ENCODE assay signal across 8 mouse cellular contexts in the genomic region with DNA sequence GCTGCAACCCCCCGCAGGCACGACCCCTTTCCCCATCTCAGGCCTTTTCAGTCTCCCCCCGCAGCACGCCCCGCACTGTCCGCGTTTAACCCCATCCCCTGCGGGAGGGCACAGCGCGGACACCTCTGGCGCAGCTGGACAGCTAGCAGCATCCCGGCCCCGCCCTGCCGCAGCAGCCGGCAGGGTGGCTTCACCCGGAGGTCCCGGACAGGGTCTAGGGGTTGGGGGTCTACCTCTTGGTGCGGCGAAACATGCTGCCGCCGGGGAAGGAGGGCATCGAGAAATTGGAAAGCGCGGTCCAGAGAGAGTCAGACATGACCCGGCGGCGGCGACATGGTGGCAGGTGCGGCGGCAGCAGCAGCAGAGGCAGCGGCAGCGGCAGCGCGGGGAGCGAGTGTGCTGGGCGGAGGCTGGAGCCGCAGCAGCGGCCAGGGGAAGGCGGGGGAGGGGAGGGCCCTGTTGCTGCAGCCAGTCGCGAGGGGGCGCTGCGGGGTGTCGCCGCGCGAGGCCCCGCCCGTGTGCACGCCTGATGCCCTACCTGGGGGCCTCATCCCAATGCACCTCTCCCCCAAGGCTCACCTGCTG. TPM values are rescaled to one million over a fixed set of nuclear protein-coding genes. Genes with fewer than 3 reads are reported as not detected.
DNase-seq lines count a peak whose midpoint lies in the region; ATAC-seq lines count a peak whose summit lies in the region.

A gene (minus strand): TSS at position 398 of the 585 bp plus-strand sequence.

- WGBS in heart, embryonic 13.5 days = under 1% methylated on average over 47 of the region's 50 CpGs
- 2% methylated on average over 50 of the region's 50 CpGs for WGBS in liver, embryonic 15.5 days (ENCODE audit: insufficient replicate concordance)
- WGBS in neural tube, embryonic 13.5 days = under 1% methylated on average over 50 of the region's 50 CpGs

- H3K27me3 ChIP-seq in heart, embryonic 13.5 days (replicated peaks) = peaks cover 94% of the 10 kb centered on the region
- peaks cover 98% of the 10 kb centered on the region for H3K27me3 ChIP-seq in liver, embryonic 15.5 days
- H3K27me3 ChIP-seq in neural tube, embryonic 13.5 days = peaks cover 53% of the 10 kb centered on the region

- H3K4me1 ChIP-seq in heart, embryonic 13.5 days = peaks cover 17% of the 10 kb centered on the region
- peaks cover 29% of the 10 kb centered on the region for H3K4me1 ChIP-seq in liver, embryonic 15.5 days (replicated peaks)
- H3K4me1 ChIP-seq in neural tube, embryonic 13.5 days (replicated peaks) = peaks cover 37% of the 10 kb centered on the region

- no peaks in the 10 kb centered on the region for H3K36me3 ChIP-seq in heart, embryonic 13.5 days
- H3K36me3 ChIP-seq in liver, embryonic 15.5 days (replicated peaks) = no peaks in the 10 kb centered on the region
- peaks cover 9% of the 10 kb centered on the region for H3K36me3 ChIP-seq in neural tube, embryonic 13.5 days

- H3K27ac ChIP-seq in heart, embryonic 13.5 days (replicated peaks) = no peak within 1 kb of the TSS
- no peak within 1 kb of the TSS for H3K27ac ChIP-seq in liver, embryonic 15.5 days (replicated peaks)
- H3K27ac ChIP-seq in neural tube, embryonic 13.5 days (replicated peaks) = peak within 1 kb of the TSS; percentile 98

- H3K9ac ChIP-seq in heart, embryonic 13.5 days = peak within 1 kb of the TSS; percentile 65
- H3K9ac ChIP-seq in liver, embryonic 15.5 days = no peak within 1 kb of the TSS
- H3K9ac ChIP-seq in neural tube, embryonic 13.5 days = peak within 1 kb of the TSS; percentile 94

- ATAC-seq in heart, embryonic 13.5 days (ENCODE audit: extremely low read depth, insufficient number of reproducible peaks, low FRiP score, low TSS enrichment) = peak; percentile 22; the same call in 1 of the 2 replicates
- ATAC-seq in liver, embryonic 15.5 days (ENCODE audit: insufficient read depth) = peak; percentile 52
- peak; percentile 55 for ATAC-seq in neural tube, embryonic 13.5 days (ENCODE audit: low read depth)

- no peaks in the 10 kb centered on the region for H3K9me3 ChIP-seq in heart, embryonic 13.5 days
- no peaks in the 10 kb centered on the region for H3K9me3 ChIP-seq in liver, embryonic 15.5 days (replicated peaks)
- no peaks in the 10 kb centered on the region for H3K9me3 ChIP-seq in neural tube, embryonic 13.5 days

- peak; percentile 76 for DNase-seq in CD4-positive helper T cell, adult 2 months (ENCODE audit: low read depth, low spot score)
- DNase-seq in R1 (ENCODE audit: low read depth, low spot score) = peak; percentile 78
- peak; percentile 76 for DNase-seq in embryo, embryonic 10.5 days (ENCODE audit: low spot score)
- peak; percentile 61 for DNase-seq in kidney, postnatal 14 days
- peak; percentile 46 for DNase-seq in thymus, postnatal 0 days (ENCODE audit: low spot score)

- peak within 1 kb of the TSS; percentile 52 for H3K4me3 ChIP-seq in heart, embryonic 13.5 days
- H3K4me3 ChIP-seq in liver, embryonic 15.5 days (replicated peaks) = peak within 1 kb of the TSS; percentile 46
- H3K4me3 ChIP-seq in neural tube, embryonic 13.5 days = peak within 1 kb of the TSS; percentile 73

- peak within 1 kb of the TSS; percentile 73 for H3K4me2 ChIP-seq in heart, embryonic 13.5 days
- H3K4me2 ChIP-seq in liver, embryonic 15.5 days = peak within 1 kb of the TSS; percentile 75
- peak within 1 kb of the TSS; percentile 90 for H3K4me2 ChIP-seq in neural tube, embryonic 13.5 days

RNA-seq across cellular contexts. Expression of the gene that starts here (rescaled TPM):
- 0.11 and 0.19 TPM in 2 replicates for polyA plus RNA-seq in heart, embryonic 13.5 days (2015; fragmentation: Nextera tagmentation; extraction: Ambion mirVana)
- polyA plus RNA-seq in liver, embryonic 15.5 days (2015; fragmentation: Nextera tagmentation; extraction: Ambion mirVana) = 0.06 and 0.23 TPM in 2 replicates
- polyA plus RNA-seq in neural tube, embryonic 13.5 days (2015; fragmentation: Nextera tagmentation; extraction: Ambion mirVana) = 62.7 and 70.3 TPM in 2 replicates
- polyA plus RNA-seq in thymus, postnatal 0 days (2015; fragmentation: Nextera tagmentation; extraction: Ambion mirVana) = 0.08 and 0.22 TPM in 2 replicates

Comparison
In these comparisons a context has a peak if more than half of its experiments do, and no peak if none do; other contexts are left out.
1. RNA of the gene that starts here (polyA plus RNA-seq): 62.7 to 70.3 TPM in neural tube, embryonic 13.5 days; 0.06 to 0.23 TPM in liver, embryonic 15.5 days, 0.11 to 0.19 TPM in heart, embryonic 13.5 days and 0.08 to 0.22 TPM in thymus, postnatal 0 days; every median in the first group is over 10 times any median in the second.
2. Peak in ATAC-seq, H3K4me3 ChIP-seq, H3K9ac ChIP-seq and H3K4me2 ChIP-seq in heart, embryonic 13.5 days; RNA of the gene not detected or under 1 TPM.
3. Peak in ATAC-seq, H3K4me3 ChIP-seq and H3K4me2 ChIP-seq in liver, embryonic 15.5 days; RNA of the gene not detected or under 1 TPM.
4. Peak in DNase-seq in thymus, postnatal 0 days; RNA of the gene not detected or under 1 TPM.
5. Peak in every context shown above with its lines, with median percentiles within 50 percentile points of each other: DNase-seq, ATAC-seq, H3K4me2 ChIP-seq and H3K4me3 ChIP-seq.